Mouse (Mus musculus) intestine, embryonic 16.5 days (tissue): ENCODE data around the gene Fto. TPM values are rescaled to one million over a fixed set of nuclear protein-coding genes. Genes with fewer than 3 reads are reported as not detected.

Experiments
- ATAC-seq: fragments of 200-750 bp; cut with Nextera tagmentation; 2 replicates; pipeline ENCODE4 v1.8.0; 2017; ENCODE audit warnings: moderate TSS enrichment, moderate library complexity
- H3K27ac ChIP-seq: fragments of 300-500 bp; sonication (generic); 2 replicates; pipeline ENCODE4 v1.5.1; 2014; ENCODE audit warnings: mild to moderate bottlenecking, low read length
- H3K27me3 ChIP-seq: fragments of 300-500 bp; sonication (generic); replicated peaks from 2 replicates; pipeline ENCODE4 v1.6.1; 2014; ENCODE audit warnings: low read length, control low read depth, mixed read lengths; ENCODE audit not compliant: control insufficient read depth, insufficient read depth
- H3K36me3 ChIP-seq: fragments of 300-500 bp; sonication (generic); 2 replicates; pipeline ENCODE4 v1.6.1; 2014; ENCODE audit warnings: low read length, control low read depth; ENCODE audit not compliant: control insufficient read depth, insufficient read depth
- H3K4me1 ChIP-seq: fragments of 300-500 bp; sonication (generic); 2 replicates; pipeline ENCODE4 v1.6.1; 2014; ENCODE audit warnings: low read length, control low read depth, mixed read lengths; ENCODE audit not compliant: control insufficient read depth, insufficient read depth
- H3K4me2 ChIP-seq: fragments of 300-500 bp; sonication (generic); 2 replicates; pipeline ENCODE4 v1.6.1; 2014; ENCODE audit warnings: low read depth, low read length, control low read depth
- H3K4me3 ChIP-seq: fragments of 300-500 bp; sonication (generic); 2 replicates; pipeline ENCODE4 v1.5.1; 2014; ENCODE audit warnings: mild to moderate bottlenecking, low read length
- H3K9ac ChIP-seq: fragments of 300-500 bp; sonication (generic); 2 replicates; pipeline ENCODE4 v1.6.1; 2014; ENCODE audit warnings: low read depth, low read length
- H3K9me3 ChIP-seq: fragments of 300-500 bp; sonication (generic); 2 replicates; pipeline ENCODE4 v1.6.1; 2016; ENCODE audit warnings: low read length, control low read depth; ENCODE audit not compliant: control insufficient read depth
- WGBS: fragments of 180-500 bp; shearing (Covaris S2); extraction: QIAGEN DNeasy Blood & Tissue Kit; methylation state at CpG from one replicate; pipeline ENCODE4 v1.1.7; 2014; 5-methylcytosine and 5-hydroxymethylcytosine counted together
- polyA plus RNA-seq: library from polyadenylated mRNA; unstranded; fragments of >200 nt; fragmentation: Nextera tagmentation; extraction: Ambion mirVana; gene quantifications from 2 replicates; pipeline ENCODE4 v1.2.1, GENCODE M21; 2015

Fto gene
- polyA plus RNA-seq, 1 experiment from 2014 or later: 58.1 TPM

- Histone ChIP-seq H3K27me3 (no peaks in the 10 kb centered on the region), H3K4me1 (no peaks in the 10 kb centered on the region; the same call in 1 of the 2 replicates), H3K9me3 (no peaks in the 10 kb centered on the region), H3K36me3 (peaks cover 2% of the 10 kb centered on the region; the same call in 1 of the 2 replicates), H3K4me2 (no peak overlapping the region), H3K9ac (no peak overlapping the region), H3K27ac (no peak overlapping the region), H3K4me3 (no peak overlapping the region)
- ATAC-seq: no peak
- WGBS: 87% methylated on average over 3 of the region's 3 CpGs
Observed at GRCm38 (mm10) chr8:91541229-91541628, 227.9 kb downstream of the Fto start.

DNA sequence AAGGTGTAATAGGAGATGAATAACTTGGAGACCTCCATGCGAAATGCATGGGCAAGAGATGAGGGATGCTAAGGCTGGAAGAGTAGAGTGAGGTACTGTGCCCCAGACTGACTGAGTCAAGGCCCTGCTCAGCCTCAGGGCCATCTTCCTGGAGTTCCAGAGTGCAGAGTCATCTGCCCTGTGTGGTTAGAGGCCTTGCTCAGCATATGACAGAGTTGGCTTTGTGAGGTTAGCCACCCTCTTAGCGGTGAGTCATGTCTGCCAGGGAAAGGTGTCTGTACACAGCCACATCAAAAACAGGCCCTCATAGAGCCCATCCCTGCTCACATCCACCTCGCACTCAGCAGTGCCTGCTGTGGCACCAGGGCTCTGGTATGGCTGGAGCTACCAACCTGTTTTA, 232.2 kb downstream of the Fto start:
- no peaks in the 10 kb centered on the region for H3K9me3 ChIP-seq
- 77% methylated on average over 3 of the region's 3 CpGs for WGBS
- ATAC-seq: no peak; the same call in 1 of the 2 replicates
- no peaks in the 10 kb centered on the region for H3K27me3 ChIP-seq
- H3K9ac ChIP-seq: no peak overlapping the region
- peaks cover 2% of the 10 kb centered on the region; the same call in 1 of the 2 replicates for H3K36me3 ChIP-seq
- no peak overlapping the region for H3K4me2 ChIP-seq
- H3K4me3 ChIP-seq: no peak overlapping the region
- no peaks in the 10 kb centered on the region for H3K4me1 ChIP-seq
- no peak overlapping the region for H3K27ac ChIP-seq

GRCm38 (mm10) chr8:91546599-91546998, 233.3 kb downstream of the Fto start:
- H3K4me3 ChIP-seq: no peak overlapping the region
- 43% methylated on average over 8 of the region's 8 CpGs for WGBS
- no peak for ATAC-seq

GRCm38 (mm10) chr8:91550131-91550530, 236.8 kb downstream of the Fto start:
- Histone ChIP-seq H3K4me2 (no peak overlapping the region), H3K36me3 (no peaks in the 10 kb centered on the region), H3K4me1 (no peaks in the 10 kb centered on the region), H3K27me3 (no peaks in the 10 kb centered on the region), H3K9me3 (no peaks in the 10 kb centered on the region), H3K9ac (no peak overlapping the region), H3K27ac (no peak overlapping the region), H3K4me3 (no peak overlapping the region)
- ATAC-seq: no peak
- 87% methylated on average over 1 of the region's 1 CpGs for WGBS

More at GRCm38 (mm10) chr8:91546599-91546998, 233.3 kb downstream of the Fto start:
- no peaks in the 10 kb centered on the region for H3K27me3 ChIP-seq
- no peak overlapping the region for H3K9ac ChIP-seq
- H3K4me2 ChIP-seq: no peak overlapping the region
- H3K4me1 ChIP-seq: no peaks in the 10 kb centered on the region
- H3K36me3 ChIP-seq: peaks cover 2% of the 10 kb centered on the region; the same call in 1 of the 2 replicates
- H3K27ac ChIP-seq: no peak overlapping the region
- no peaks in the 10 kb centered on the region for H3K9me3 ChIP-seq

DNA sequence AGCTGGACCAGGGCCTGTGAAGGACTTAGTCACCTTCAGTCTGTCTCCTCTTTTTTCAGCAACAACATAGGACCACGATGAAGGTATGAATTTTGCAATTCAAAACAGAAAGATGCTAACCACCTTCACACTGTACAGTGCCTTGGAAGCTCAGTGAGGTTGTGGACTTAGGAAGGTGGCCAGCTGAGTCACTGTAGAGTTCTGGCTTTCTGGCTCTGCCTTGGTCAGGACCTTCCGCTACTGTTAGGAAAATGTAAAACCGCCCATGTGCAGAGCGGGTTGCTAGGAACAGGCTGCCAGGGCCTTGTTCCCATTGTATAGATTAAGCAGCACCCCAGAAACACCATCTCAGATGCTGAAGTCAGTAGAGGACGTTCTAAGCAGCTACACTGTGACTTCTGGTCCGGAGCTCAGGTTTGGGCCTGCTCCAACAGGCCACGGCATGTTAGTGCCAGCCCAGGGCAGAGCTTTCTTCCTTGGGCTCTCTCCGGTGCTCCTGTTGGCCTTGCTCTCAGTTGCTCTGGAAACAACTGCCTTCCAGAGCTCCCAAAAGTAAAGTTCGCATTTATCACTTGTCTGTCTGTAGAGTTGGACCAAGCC, 237.9 kb downstream of the Fto start:
- H3K4me3 ChIP-seq: no peak overlapping the region
- H3K27ac ChIP-seq: no peak overlapping the region
- H3K9ac ChIP-seq: no peak overlapping the region
- no peak for ATAC-seq
- no peaks in the 10 kb centered on the region for H3K4me1 ChIP-seq
- no peak overlapping the region for H3K4me2 ChIP-seq
- H3K36me3 ChIP-seq: no peaks in the 10 kb centered on the region
- H3K27me3 ChIP-seq: no peaks in the 10 kb centered on the region
- no peaks in the 10 kb centered on the region for H3K9me3 ChIP-seq
- WGBS: 84% methylated on average over 9 of the region's 9 CpGs

GRCm38 (mm10) chr8:91551775-91552538, 238.6 kb downstream of the Fto start:
- ATAC-seq: no peak
- Histone ChIP-seq H3K4me3 (no peak overlapping the region), H3K36me3 (no peaks in the 10 kb centered on the region), H3K4me2 (no peak overlapping the region), H3K9ac (no peak overlapping the region), H3K9me3 (no peaks in the 10 kb centered on the region), H3K4me1 (no peaks in the 10 kb centered on the region), H3K27me3 (no peaks in the 10 kb centered on the region), H3K27ac (no peak overlapping the region)
- 53% methylated on average over 10 of the region's 10 CpGs for WGBS

DNA sequence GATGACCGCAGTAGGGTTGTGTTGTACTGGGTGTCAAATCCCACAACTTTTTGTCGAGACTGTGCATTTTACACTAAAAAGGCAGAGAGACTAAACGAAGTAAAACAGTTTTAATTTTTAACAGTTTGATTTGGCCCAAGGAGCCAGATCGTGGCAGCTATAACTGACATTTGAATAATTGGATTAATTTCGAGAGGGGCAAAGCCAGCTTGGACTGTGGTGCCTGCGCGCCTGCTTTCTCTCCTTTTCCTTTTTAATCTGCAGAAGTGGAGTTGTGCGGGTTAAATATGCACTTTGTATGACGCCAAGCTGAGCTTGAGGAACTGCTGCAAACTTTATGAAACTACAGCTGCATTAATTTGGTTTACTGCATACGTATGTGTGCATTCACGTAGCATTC, 239.3 kb downstream of the Fto start:
- whole genome bisulfite sequencing: 88% methylated on average over 11 of the region's 11 CpGs
- Histone ChIP-seq H3K4me3 (no peak overlapping the region), H3K27ac (no peak overlapping the region), H3K4me2 (no peak overlapping the region), H3K9me3 (no peaks in the 10 kb centered on the region), H3K4me1 (no peaks in the 10 kb centered on the region), H3K9ac (no peak overlapping the region), H3K36me3 (no peaks in the 10 kb centered on the region), H3K27me3 (no peaks in the 10 kb centered on the region)
- ATAC-seq: no peak

GRCm38 (mm10) chr8:91553387-91553786, 240.1 kb downstream of the Fto start:
- Histone ChIP-seq H3K9me3 (no peaks in the 10 kb centered on the region), H3K4me3 (no peak overlapping the region), H3K27ac (no peak overlapping the region), H3K9ac (no peak overlapping the region), H3K36me3 (no peaks in the 10 kb centered on the region), H3K27me3 (no peaks in the 10 kb centered on the region), H3K4me2 (no peak overlapping the region), H3K4me1 (0 out of 2 replicates have a peak, but pooled peaks cover 3% of the 10 kb centered on the region)
- WGBS: 72% methylated on average over 5 of the region's 5 CpGs
- no peak for ATAC-seq

DNA sequence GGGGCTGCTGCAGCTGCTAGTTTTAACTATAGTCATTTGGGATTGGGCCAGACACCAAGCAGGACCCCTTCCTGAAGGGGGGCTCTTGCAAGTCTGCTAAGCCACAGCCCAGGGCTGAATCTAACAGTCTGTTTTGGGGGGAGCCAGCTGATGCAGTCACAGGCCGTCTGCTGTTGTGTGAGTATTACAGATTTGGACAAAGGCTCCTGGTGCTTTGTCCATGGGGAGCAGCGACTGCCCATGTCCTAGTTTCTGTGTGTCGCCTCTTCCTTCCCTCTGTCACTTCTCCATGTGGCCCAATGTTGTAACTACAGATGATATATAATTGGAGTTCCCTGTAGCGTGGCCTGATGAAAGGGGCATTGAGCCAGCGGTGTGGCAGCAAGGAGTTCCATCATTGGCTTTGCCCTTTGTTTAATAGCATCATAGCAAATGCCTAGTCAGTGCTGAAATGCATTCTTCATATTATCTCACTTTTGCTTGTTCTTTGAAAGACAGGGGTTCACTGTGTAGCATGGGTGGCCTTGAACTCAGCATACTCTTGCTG, 243.8 kb downstream of the Fto start:
- H3K4me1 ChIP-seq: 0 out of 2 replicates have a peak, but pooled peaks cover 3% of the 10 kb centered on the region
- no peaks in the 10 kb centered on the region for H3K9me3 ChIP-seq
- 88% methylated on average over 5 of the region's 5 CpGs for WGBS
- 0 out of 2 replicates have a peak, but pooled peaks cover 3% of the 10 kb centered on the region for H3K36me3 ChIP-seq
- H3K9ac ChIP-seq: no peak overlapping the region
- no peak overlapping the region for H3K4me3 ChIP-seq
- H3K27ac ChIP-seq: no peak overlapping the region
- no peaks in the 10 kb centered on the region for H3K27me3 ChIP-seq
- ATAC-seq: no peak
- H3K4me2 ChIP-seq: no peak overlapping the region
